Mouse (Mus musculus) cerebellum, adult 2 months (tissue): ENCODE measurements at regions not wholly inside any gene's neighbourhood (a gene's known extent, or its start where the extent isn't known, plus 50 kb on each side); places are given as distances from the start of the nearest gene placed in this dataset.

ENCODE experiments used
- CTCF ChIP-seq: fragments of 200-500 bp; IDR thresholded peaks from 2 replicates; pipeline ENCODE4 v1.5.1; 2011; ENCODE audit warnings: low read depth, mild to moderate bottlenecking, control low read depth, low read length, moderate library complexity, borderline replicate concordance; ENCODE audit not compliant: insufficient read depth
- POLR2A ChIP-seq: fragments of 200-500 bp; IDR thresholded peaks from 2 replicates; pipeline ENCODE4 v1.6.1; 2011; ENCODE audit warnings: low read length, control low read depth, borderline replicate concordance; ENCODE audit not compliant: insufficient read depth

DNA sequence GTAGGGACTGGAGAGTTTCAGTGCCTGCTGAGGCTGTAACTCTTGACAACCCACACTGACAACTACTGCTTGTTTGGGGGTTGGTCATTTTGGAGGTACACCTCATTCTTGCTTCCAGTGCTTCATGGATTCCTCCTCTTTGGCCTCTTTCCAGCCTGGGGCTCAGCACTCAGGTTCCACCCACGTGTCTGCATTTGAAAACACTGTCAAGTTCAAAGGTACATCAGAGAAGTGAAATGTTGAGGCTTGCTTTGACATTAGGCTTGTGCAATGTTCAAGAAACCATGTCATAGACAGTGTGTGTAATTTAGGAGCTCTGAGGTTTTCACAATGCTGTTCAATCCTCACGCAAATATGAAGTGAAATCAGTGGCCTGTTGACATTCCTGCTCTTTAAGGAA lies 304.5 kb downstream of the Sox11 start:
- TF ChIP-seq POLR2A (no peak), CTCF (no peak)
